Mouse (Mus musculus) bone marrow, adult 2 months (tissue): ENCODE results near the gene Foxp4.

Experiments
- CTCF ChIP-seq: fragments of 200-500 bp; IDR thresholded peaks from 2 replicates; pipeline ENCODE4 v1.5.1; 2011; ENCODE audit warnings: low read length, control low read depth; ENCODE audit not compliant: control insufficient read depth, insufficient read depth
- POLR2A ChIP-seq: fragments of 200-500 bp; IDR thresholded peaks from 2 replicates; pipeline ENCODE4 v1.6.1; 2011; ENCODE audit warnings: low read depth, mild to moderate bottlenecking, control low read depth, low read length, borderline replicate concordance; ENCODE audit not compliant: control insufficient read depth

- TF ChIP-seq POLR2A: no peak
- no peak for TF ChIP-seq CTCF
These were observed 6.5 kb downstream of the Foxp4 start for GRCm38 (mm10) chr17:47917907-47918306.
